Mouse (Mus musculus): Measurements from ENCODE around the gene Ptpru. TPM values are rescaled to one million over a fixed set of nuclear protein-coding genes. Genes with fewer than 3 reads are reported as not detected.

The Ptpru gene
- polyA plus RNA-seq, 1 experiment from 2014 or later, result 19.8 TPM

DNA sequence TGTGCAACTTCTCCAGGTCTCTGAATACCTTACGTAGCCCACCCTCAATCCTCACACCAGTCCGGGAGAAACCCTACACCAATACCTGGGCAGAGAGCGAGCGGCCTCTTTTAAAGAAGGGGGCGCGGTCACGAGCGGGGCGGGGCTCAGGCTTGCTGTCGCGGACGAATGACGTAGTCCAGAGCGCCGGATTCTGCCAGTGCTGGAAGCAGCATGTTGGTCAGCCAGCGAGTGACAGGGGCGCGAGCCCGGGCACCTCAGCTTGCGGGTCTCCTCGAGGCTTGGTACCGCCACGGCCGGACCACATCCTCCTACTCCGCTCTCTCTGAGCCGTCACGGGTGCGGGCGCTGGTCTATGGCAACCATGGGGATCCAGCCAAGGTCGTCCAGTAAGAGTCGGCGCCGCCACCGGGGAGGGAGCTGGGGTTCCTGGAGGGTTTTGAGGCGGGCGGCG, 5.2 kb upstream of the Ptpru start, which contains the start of gene Mecr:
Gene Mecr (plus strand): TSS at position 181 of the 454 bp plus-strand sequence.
- DNase-seq (ENCODE audit: low spot score) (peak; percentile 96), ATAC-seq (ENCODE audit: low FRiP score) (peak; percentile 82)
- Histone ChIP-seq H3K4me3 (replicated peaks; ENCODE audit: low read length) (peak within 1 kb of the TSS; percentile 70), H3K4me1 (replicated peaks; ENCODE audit: control insufficient read depth, insufficient read depth, low read length) (peaks cover 10% of the 10 kb centered on the region), H3K4me2 (replicated peaks) (peak within 1 kb of the TSS; percentile 87), H3K9ac (peak within 1 kb of the TSS; percentile 73), H3K27ac (no peak within 1 kb of the TSS), H3K27me3 (ENCODE audit: control insufficient read depth, insufficient read depth, low read length) (peaks cover 19% of the 10 kb centered on the region; the same call in 1 of the 2 replicates), H3K36me3 (replicated peaks; ENCODE audit: control insufficient read depth, insufficient read depth) (no peaks in the 10 kb centered on the region), H3K9me3 (ENCODE audit: control insufficient read depth, low read length) (no peaks in the 10 kb centered on the region)
- WGBS, result under 1% methylated on average over 37 of the region's 37 CpGs

DNA sequence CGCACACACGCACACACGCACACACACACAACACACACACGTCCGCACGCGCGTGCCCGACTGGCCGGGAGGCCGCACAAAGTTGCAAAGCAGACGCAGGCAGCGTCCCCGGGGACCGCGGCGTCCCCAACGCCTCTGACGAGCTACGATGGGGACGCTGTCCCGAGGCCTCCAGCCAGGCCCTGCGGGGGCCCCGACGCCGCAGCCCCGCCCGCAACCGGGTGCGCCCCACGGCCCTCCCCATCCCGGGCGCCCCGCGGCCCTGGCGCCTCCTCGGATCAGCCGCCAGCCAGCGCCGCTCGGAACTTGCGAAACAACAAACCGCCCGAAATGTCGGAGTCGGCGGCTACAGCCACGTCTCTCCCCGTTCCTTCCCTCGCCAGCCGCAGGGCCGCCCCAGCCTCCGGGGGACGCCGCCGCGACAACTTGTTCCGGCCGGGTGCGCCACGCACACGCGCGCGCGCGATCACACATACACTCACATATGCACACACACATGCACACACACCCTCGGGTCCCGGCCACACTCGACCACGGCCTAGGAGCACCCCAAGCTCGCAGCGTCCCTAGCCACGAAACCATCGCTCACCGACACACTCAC, 1.1 kb downstream of the Ptpru start:
- Histone ChIP-seq H3K4me3 (replicated peaks; ENCODE audit: low read length) (peak overlapping the region; percentile 66), H3K27ac (no peak overlapping the region), H3K4me1 (replicated peaks; ENCODE audit: control insufficient read depth, insufficient read depth, low read length) (peaks cover 7% of the 10 kb centered on the region; the same call in 1 of the 2 replicates), H3K9ac (peak overlapping the region; percentile 73), H3K4me2 (replicated peaks) (peak overlapping the region; percentile 99), H3K9me3 (ENCODE audit: control insufficient read depth, low read length) (no peaks in the 10 kb centered on the region), H3K27me3 (ENCODE audit: control insufficient read depth, insufficient read depth, low read length) (peaks cover 53% of the 10 kb centered on the region), H3K36me3 (replicated peaks; ENCODE audit: control insufficient read depth, insufficient read depth) (no peaks in the 10 kb centered on the region)
- under 1% methylated on average over 72 of the region's 76 CpGs for WGBS
- ATAC-seq (ENCODE audit: low FRiP score) (no peak), DNase-seq (ENCODE audit: low spot score) (no peak)

DNA sequence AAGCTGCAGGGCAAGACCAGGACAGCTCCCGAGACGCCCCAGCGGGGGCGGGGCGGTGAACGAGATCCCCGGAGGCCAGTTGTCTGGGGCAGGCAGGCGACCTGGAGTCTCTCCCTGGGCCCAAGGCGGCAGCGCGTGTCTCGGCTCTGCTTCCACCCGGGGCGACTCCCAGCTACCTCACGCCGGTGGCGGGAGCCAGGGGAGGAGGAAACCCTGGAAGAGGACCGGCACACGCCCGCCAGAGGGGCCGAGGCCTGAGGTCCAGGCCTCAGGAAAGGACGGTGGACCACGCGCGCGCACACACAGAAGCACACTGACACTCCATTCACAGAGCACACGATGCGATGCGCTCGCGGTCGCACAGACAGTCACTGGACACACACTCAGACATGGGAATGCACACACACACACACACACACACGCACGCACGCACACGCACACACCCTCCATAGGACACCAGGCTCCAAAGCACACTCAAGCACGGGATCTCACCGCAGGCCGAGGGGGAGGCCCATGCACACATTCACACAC, 1.7 kb downstream of the Ptpru start:
- DNase-seq (ENCODE audit: low spot score) (no peak), ATAC-seq (ENCODE audit: low FRiP score) (no peak)
- Histone ChIP-seq H3K9me3 (ENCODE audit: control insufficient read depth, low read length) (no peaks in the 10 kb centered on the region), H3K4me1 (replicated peaks; ENCODE audit: control insufficient read depth, insufficient read depth, low read length) (peaks cover 7% of the 10 kb centered on the region; the same call in 1 of the 2 replicates), H3K9ac (peak overlapping the region; percentile 73), H3K4me2 (replicated peaks) (peak overlapping the region; percentile 99), H3K27me3 (ENCODE audit: control insufficient read depth, insufficient read depth, low read length) (peaks cover 51% of the 10 kb centered on the region), H3K36me3 (replicated peaks; ENCODE audit: control insufficient read depth, insufficient read depth) (no peaks in the 10 kb centered on the region), H3K27ac (no peak overlapping the region), H3K4me3 (replicated peaks; ENCODE audit: low read length) (peak overlapping the region; percentile 66)
- WGBS, result under 1% methylated on average over 39 of the region's 39 CpGs

DNA sequence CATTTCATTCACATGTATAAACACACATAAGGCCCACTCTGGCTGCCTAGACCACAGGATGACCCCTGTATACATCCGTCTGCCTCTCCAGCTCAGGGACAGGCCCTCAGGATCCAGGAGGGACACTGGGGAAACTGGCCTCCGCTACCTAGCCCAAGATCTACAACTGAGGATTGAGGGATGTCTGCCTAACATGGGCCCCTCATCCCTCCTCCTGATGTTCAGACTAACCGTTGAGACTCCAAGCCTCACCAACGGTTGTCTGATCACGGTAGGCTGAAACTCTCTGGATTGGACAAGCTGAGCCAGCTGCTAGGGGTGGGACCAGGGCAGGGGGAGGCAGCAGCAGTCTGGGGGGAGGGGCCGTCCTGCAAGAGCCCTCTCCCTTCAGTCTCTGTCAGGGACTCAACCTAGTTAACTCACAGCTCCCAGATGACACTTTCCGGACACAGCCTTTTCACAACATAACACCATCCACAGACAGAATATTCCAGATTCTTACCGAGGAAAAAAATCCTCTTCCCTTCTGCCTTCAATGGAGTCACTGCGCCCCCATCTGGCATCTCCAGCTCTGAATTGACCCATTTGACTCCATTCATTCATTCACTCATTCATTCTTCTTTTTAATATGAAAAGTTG, 4.0 kb downstream of the Ptpru start:
- Histone ChIP-seq H3K27ac (no peak overlapping the region), H3K4me2 (replicated peaks) (no peak overlapping the region), H3K27me3 (ENCODE audit: control insufficient read depth, insufficient read depth, low read length) (peaks cover 34% of the 10 kb centered on the region), H3K9me3 (ENCODE audit: control insufficient read depth, low read length) (no peaks in the 10 kb centered on the region), H3K4me3 (replicated peaks; ENCODE audit: low read length) (no peak overlapping the region), H3K9ac (no peak overlapping the region), H3K4me1 (replicated peaks; ENCODE audit: control insufficient read depth, insufficient read depth, low read length) (peaks cover 7% of the 10 kb centered on the region; the same call in 1 of the 2 replicates), H3K36me3 (replicated peaks; ENCODE audit: control insufficient read depth, insufficient read depth) (no peaks in the 10 kb centered on the region)
- 33% methylated on average over 9 of the region's 9 CpGs for WGBS
- no peak for ATAC-seq (ENCODE audit: low FRiP score)
- peak; percentile 70 for DNase-seq (ENCODE audit: low spot score)

DNA sequence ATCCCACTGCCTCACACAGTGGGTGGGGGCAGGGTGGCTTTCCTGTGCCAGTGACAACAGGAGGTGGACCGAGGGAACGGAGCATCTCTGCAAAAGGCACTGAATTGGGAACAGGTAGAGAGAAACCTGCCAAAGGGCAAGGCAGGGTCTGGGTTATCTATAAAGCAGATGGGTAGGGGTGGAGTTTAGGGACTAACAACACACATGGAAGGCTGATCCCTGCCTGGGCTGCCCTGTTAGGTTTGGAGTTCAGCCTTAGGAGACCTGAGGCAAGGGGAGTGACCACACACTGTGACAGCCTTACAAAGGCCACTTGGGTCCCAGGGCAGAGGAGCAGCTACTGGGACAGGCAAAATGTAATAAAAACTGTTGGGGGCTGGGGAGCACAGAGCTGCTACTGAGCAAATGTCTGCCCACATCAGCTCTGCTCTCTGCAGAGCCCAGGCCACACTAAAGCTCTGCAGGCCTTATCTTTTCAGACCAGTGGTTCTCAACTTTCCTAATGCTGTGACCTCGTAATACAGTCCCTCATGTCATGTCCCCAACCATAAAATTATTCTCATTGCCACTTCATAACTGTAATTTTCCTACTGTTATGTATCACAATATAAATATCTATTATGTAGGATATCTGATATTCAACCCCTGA, 5.2 kb downstream of the Ptpru start:
- no peak overlapping the region for H3K4me2 ChIP-seq (replicated peaks)
- no peak overlapping the region for H3K27ac ChIP-seq
- no peak overlapping the region for H3K4me3 ChIP-seq (replicated peaks; ENCODE audit: low read length)
- WGBS, result 83% methylated on average over 3 of the region's 3 CpGs
- ATAC-seq (ENCODE audit: low FRiP score) (no peak), DNase-seq (ENCODE audit: low spot score) (no peak)
- H3K27me3 ChIP-seq (ENCODE audit: control insufficient read depth, insufficient read depth, low read length), result peaks cover 34% of the 10 kb centered on the region
- H3K9me3 ChIP-seq (ENCODE audit: control insufficient read depth, low read length), result no peaks in the 10 kb centered on the region
- H3K4me1 ChIP-seq (replicated peaks; ENCODE audit: control insufficient read depth, insufficient read depth, low read length), result peaks cover 7% of the 10 kb centered on the region; the same call in 1 of the 2 replicates
- no peak overlapping the region for H3K9ac ChIP-seq
- H3K36me3 ChIP-seq (replicated peaks; ENCODE audit: control insufficient read depth, insufficient read depth), result no peaks in the 10 kb centered on the region

- DNase-seq (ENCODE audit: low spot score), result no peak
- Histone ChIP-seq H3K27me3 (ENCODE audit: control insufficient read depth, insufficient read depth, low read length) (peaks cover 22% of the 10 kb centered on the region), H3K4me3 (replicated peaks; ENCODE audit: low read length) (no peak overlapping the region), H3K9ac (no peak overlapping the region), H3K27ac (no peak overlapping the region), H3K4me2 (replicated peaks) (no peak overlapping the region), H3K9me3 (ENCODE audit: control insufficient read depth, low read length) (no peaks in the 10 kb centered on the region), H3K36me3 (replicated peaks; ENCODE audit: control insufficient read depth, insufficient read depth) (no peaks in the 10 kb centered on the region), H3K4me1 (replicated peaks; ENCODE audit: control insufficient read depth, insufficient read depth, low read length) (peaks cover 5% of the 10 kb centered on the region; the same call in 1 of the 2 replicates)
- no peak for ATAC-seq (ENCODE audit: low FRiP score)
- WGBS, result 81% methylated on average over 5 of the region's 5 CpGs
Observed at GRCm38 (mm10) chr4:131831546-131832045, 6.5 kb downstream of the Ptpru start.

DNA sequence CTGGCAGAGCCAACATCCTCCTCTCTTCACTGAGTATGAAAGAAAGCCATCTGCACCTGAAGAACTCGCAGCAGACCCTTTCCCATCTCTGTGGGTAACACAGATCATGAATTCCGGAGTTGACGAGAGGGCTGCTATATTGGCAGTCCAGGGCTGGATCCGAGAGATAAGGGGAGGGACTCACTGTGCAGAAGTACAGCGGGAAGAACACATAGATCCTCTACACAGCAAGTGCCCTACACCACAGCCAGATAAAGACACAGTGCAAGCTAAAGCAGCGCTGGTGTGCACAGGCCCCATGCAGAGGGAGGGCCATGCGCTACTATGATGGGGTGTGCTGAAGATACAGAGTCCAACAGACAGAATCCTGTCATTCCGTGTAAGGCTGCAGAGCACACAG, 9.0 kb downstream of the Ptpru start:
- Histone ChIP-seq H3K27ac (no peak overlapping the region), H3K4me3 (replicated peaks; ENCODE audit: low read length) (no peak overlapping the region), H3K9me3 (ENCODE audit: control insufficient read depth, low read length) (no peaks in the 10 kb centered on the region), H3K4me1 (replicated peaks; ENCODE audit: control insufficient read depth, insufficient read depth, low read length) (no peaks in the 10 kb centered on the region; the same call in 1 of the 2 replicates), H3K9ac (no peak overlapping the region), H3K36me3 (replicated peaks; ENCODE audit: control insufficient read depth, insufficient read depth) (no peaks in the 10 kb centered on the region), H3K27me3 (ENCODE audit: control insufficient read depth, insufficient read depth, low read length) (no peaks in the 10 kb centered on the region), H3K4me2 (replicated peaks) (no peak overlapping the region)
- WGBS, result 82% methylated on average over 8 of the region's 8 CpGs
- ATAC-seq (ENCODE audit: low FRiP score) (no peak), DNase-seq (ENCODE audit: low spot score) (no peak)

GRCm38 (mm10) chr4:131826905-131827304, 11.2 kb downstream of the Ptpru start:
- Histone ChIP-seq H3K9me3 (ENCODE audit: control insufficient read depth, low read length) (no peaks in the 10 kb centered on the region), H3K4me3 (replicated peaks; ENCODE audit: low read length) (no peak overlapping the region), H3K4me1 (replicated peaks; ENCODE audit: control insufficient read depth, insufficient read depth, low read length) (no peaks in the 10 kb centered on the region; the same call in 1 of the 2 replicates), H3K9ac (no peak overlapping the region), H3K36me3 (replicated peaks; ENCODE audit: control insufficient read depth, insufficient read depth) (no peaks in the 10 kb centered on the region), H3K27ac (no peak overlapping the region), H3K27me3 (ENCODE audit: control insufficient read depth, insufficient read depth, low read length) (no peaks in the 10 kb centered on the region), H3K4me2 (replicated peaks) (no peak overlapping the region)
- 0 out of 2 replicates have a peak, but pooled peaks have one; percentile 17 for ATAC-seq (ENCODE audit: low FRiP score)
- 17% methylated on average over 6 of the region's 6 CpGs for whole genome bisulfite sequencing
- no peak for DNase-seq (ENCODE audit: low spot score)

DNA sequence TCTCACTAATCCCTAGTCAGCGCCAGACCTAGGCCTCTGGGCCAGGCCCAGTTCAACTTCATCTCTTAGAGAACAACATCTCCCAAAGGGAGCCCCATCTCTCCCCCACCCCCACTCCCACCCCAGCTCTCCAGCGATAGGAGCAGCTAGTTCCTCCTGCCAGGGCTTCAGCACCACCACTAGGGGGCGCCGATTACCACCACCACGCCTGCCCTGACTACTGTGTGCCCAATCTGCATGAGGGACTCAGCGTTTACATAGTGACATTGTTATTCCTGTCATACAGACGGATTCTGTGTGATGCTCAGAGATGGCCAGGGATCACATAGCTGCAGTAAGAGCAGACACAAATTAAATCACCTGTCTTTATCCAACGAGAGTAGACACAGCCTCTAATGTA, 12.3 kb downstream of the Ptpru start:
- no peak overlapping the region for H3K4me3 ChIP-seq (replicated peaks; ENCODE audit: low read length)
- DNase-seq (ENCODE audit: low spot score), result no peak
- no peak overlapping the region for H3K4me2 ChIP-seq (replicated peaks)
- H3K4me1 ChIP-seq (replicated peaks; ENCODE audit: control insufficient read depth, insufficient read depth, low read length), result peaks cover 10% of the 10 kb centered on the region
- no peaks in the 10 kb centered on the region for H3K27me3 ChIP-seq (ENCODE audit: control insufficient read depth, insufficient read depth, low read length)
- H3K9ac ChIP-seq, result no peak overlapping the region
- no peaks in the 10 kb centered on the region for H3K36me3 ChIP-seq (replicated peaks; ENCODE audit: control insufficient read depth, insufficient read depth)
- 49% methylated on average over 8 of the region's 8 CpGs for WGBS
- no peak for ATAC-seq (ENCODE audit: low FRiP score)
- no peak overlapping the region for H3K27ac ChIP-seq
- no peaks in the 10 kb centered on the region for H3K9me3 ChIP-seq (ENCODE audit: control insufficient read depth, low read length)

All from hindbrain, embryonic 14.5 days (tissue).